Mouse (Mus musculus): ENCODE measurements around the gene Zswim4. TPM values are rescaled to one million over a fixed set of nuclear protein-coding genes. Genes with fewer than 3 reads are reported as not detected.

The Zswim4 gene
- polyA plus RNA-seq, 1 experiment from 2014 or later = 8.0 TPM

DNA sequence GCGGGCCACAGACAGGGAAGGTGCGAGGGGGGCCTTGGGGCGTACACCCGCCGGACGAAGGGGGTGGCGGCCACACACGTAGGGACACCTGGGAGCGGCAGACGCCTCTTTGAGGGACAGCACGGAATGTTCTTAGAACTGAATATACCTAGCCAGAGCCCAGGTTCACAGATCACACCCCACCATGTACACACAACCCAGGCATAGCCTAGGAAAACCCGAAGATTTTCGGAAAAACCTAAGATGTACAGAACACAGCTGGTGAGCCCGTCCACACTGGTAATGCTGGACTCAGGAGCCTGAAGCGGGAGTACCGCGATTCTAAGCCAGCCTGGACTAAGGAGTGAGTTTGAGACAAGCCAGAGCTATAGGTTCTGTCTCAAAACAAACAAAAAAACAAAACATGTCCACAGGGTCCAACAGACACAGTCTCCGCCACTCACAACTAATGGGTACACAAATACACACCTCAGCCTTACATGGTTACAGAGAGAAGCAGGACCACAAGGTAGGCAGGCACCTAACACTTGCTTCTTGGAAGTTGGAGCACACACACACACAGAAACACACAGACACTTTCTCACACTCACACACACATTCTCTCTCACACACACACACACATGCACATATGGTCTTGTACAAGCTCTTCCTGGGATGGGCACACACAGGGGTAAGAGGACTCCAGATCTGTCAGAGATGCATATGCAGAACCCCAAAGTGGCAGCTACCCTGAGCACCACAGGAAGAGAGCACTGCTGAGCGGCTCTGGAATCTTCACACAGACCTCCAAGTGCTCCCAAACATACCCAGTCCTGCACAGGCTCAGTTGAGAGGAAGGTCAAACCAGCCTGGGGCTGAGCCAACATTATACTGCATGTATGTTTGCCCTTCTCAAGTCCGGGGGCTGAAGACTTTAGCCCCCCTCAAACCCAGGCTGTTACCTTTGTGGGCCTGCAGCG, 52.5 kb downstream of the Zswim4 start:
- Histone ChIP-seq H3K4me2 (replicated peaks; ENCODE audit: low read depth) (peak overlapping the region; percentile 95), H3K27me3 (ENCODE audit: control insufficient read depth, insufficient read depth, low read length) (no peaks in the 10 kb centered on the region), H3K27ac (replicated peaks) (peak overlapping the region; percentile 67), H3K4me1 (replicated peaks; ENCODE audit: control insufficient read depth, insufficient read depth) (peaks cover 7% of the 10 kb centered on the region), H3K36me3 (ENCODE audit: control insufficient read depth, insufficient read depth, low read length) (no peaks in the 10 kb centered on the region), H3K4me3 (ENCODE audit: low read depth, low read length) (peak overlapping the region; percentile 72), H3K9ac (ENCODE audit: low read length) (peak overlapping the region; percentile 87), H3K9me3 (ENCODE audit: control insufficient read depth, low read length) (no peaks in the 10 kb centered on the region)
- DNase-seq (ENCODE audit: low spot score) (no peak), ATAC-seq (ENCODE audit: low FRiP score, low TSS enrichment) (no peak)
- no peak for TF ChIP-seq EP300 (optimal IDR thresholded peaks at IDR 0.05)
- TF ChIP-seq CTCF (IDR thresholded peaks at IDR 0.05; ENCODE audit: low read depth) = no peak
- 13% methylated on average over 21 of the region's 21 CpGs for WGBS

DNA sequence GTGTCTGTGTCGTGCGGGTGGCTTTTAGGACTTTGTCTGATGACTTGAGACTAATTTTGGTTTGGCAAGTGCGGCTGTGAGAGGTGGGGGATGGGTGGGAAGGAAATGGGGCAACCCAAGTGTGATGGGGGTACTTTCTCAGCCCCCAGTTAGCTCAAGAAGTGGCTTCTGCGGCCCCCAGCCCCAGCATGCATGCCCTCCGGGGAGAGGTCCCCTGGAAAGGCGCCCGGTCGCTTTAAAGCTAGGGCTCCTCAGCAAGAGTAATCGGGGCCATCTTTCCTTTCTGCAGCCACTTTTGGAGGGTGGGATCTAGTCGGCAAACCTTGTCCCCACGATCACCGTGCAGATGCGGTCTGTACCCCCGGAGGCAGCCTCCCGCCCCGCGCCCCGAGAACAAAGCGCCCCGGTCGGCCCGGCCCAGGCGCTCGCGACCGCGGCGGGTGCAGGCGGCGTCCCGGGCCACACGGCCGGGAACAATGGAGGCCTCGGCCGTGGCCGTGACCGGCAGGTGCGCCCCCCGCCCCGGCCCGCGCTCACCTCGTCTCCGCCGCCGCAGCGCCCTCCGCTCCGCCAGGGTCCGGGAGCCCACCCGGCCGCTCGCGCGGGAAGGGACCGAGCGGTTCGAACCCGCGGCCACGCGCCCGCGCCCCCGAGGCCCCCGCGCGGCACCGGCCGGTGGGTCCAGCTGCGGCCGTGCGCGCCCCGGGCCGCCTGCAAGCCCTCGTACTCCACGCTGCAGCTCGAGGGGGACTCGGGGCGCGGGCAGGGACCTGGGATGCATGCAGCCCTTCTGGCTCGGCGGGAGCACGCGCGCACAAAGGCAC, 53.4 kb downstream of the Zswim4 start:
- ATAC-seq (ENCODE audit: low FRiP score, low TSS enrichment) = peak; percentile 19; the same call in 1 of the 2 replicates
- Histone ChIP-seq H3K27me3 (ENCODE audit: control insufficient read depth, insufficient read depth, low read length) (no peaks in the 10 kb centered on the region), H3K4me3 (ENCODE audit: low read depth, low read length) (peak overlapping the region; percentile 72), H3K27ac (replicated peaks) (peak overlapping the region; percentile 67), H3K4me1 (replicated peaks; ENCODE audit: control insufficient read depth, insufficient read depth) (peaks cover 7% of the 10 kb centered on the region), H3K4me2 (replicated peaks; ENCODE audit: low read depth) (peak overlapping the region; percentile 95), H3K36me3 (ENCODE audit: control insufficient read depth, insufficient read depth, low read length) (no peaks in the 10 kb centered on the region), H3K9me3 (ENCODE audit: control insufficient read depth, low read length) (no peaks in the 10 kb centered on the region), H3K9ac (ENCODE audit: low read length) (peak overlapping the region; percentile 87)
- WGBS = 1% methylated on average over 39 of the region's 87 CpGs
- peak; percentile 53 for DNase-seq (ENCODE audit: low spot score)
- no peak for TF ChIP-seq CTCF (IDR thresholded peaks at IDR 0.05; ENCODE audit: low read depth)
- no peak for TF ChIP-seq EP300 (optimal IDR thresholded peaks at IDR 0.05)

- Histone ChIP-seq H3K4me2 (replicated peaks; ENCODE audit: low read depth) (peak overlapping the region; percentile 95), H3K4me1 (replicated peaks; ENCODE audit: control insufficient read depth, insufficient read depth) (peaks cover 7% of the 10 kb centered on the region), H3K27ac (replicated peaks) (no peak overlapping the region), H3K36me3 (ENCODE audit: control insufficient read depth, insufficient read depth, low read length) (no peaks in the 10 kb centered on the region), H3K9ac (ENCODE audit: low read length) (peak overlapping the region; percentile 87), H3K27me3 (ENCODE audit: control insufficient read depth, insufficient read depth, low read length) (no peaks in the 10 kb centered on the region), H3K9me3 (ENCODE audit: control insufficient read depth, low read length) (no peaks in the 10 kb centered on the region), H3K4me3 (ENCODE audit: low read depth, low read length) (peak overlapping the region; percentile 72)
- WGBS = 30% methylated on average over 4 of the region's 4 CpGs
- TF ChIP-seq EP300 (optimal IDR thresholded peaks at IDR 0.05) (no peak), CTCF (IDR thresholded peaks at IDR 0.05; ENCODE audit: low read depth) (no peak)
- ATAC-seq (ENCODE audit: low FRiP score, low TSS enrichment) (no peak), DNase-seq (ENCODE audit: low spot score) (no peak)
These were observed 54.0 kb downstream of the Zswim4 start for GRCm38 (mm10) chr8:84182833-84183232.

DNA sequence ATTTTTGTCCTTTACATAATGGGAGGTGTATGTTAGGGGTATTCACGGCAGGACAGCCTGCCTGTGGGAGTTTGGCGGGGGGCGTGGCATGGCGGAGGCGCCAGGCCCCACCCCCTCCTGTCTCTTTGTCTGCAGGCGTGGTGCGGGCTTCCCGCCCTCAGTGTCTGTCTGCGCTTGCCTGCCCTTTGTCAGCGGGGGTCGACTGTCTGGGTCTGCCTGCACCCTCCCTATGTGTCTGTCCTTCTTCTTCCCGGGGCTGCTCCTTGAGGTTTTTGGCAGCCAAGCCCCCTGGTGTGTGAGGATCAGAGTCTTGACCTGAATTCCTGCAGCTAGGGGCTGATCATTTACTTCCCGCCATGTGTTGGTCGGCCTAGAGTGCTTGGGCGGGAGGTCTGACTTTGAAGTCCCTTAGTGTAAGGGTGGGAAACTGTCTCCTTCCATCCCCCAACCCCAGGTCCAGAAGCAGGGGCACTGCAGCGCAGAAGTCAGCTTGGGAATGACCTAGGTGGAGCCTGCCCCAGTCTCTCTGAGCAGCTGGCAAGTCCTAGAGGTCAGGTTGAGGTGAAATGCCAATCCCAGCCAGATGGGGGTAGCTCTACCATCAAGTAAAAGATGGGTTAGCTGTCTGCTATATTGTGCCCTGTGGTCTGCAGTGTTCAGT, 56.2 kb downstream of the Zswim4 start:
- 9% methylated on average over 16 of the region's 16 CpGs for WGBS
- Histone ChIP-seq H3K4me3 (ENCODE audit: low read depth, low read length) (no peak overlapping the region), H3K4me2 (replicated peaks; ENCODE audit: low read depth) (peak overlapping the region; percentile 33), H3K4me1 (replicated peaks; ENCODE audit: control insufficient read depth, insufficient read depth) (peaks cover 7% of the 10 kb centered on the region), H3K9ac (ENCODE audit: low read length) (no peak overlapping the region; the same call in 1 of the 2 replicates), H3K27me3 (ENCODE audit: control insufficient read depth, insufficient read depth, low read length) (no peaks in the 10 kb centered on the region), H3K27ac (replicated peaks) (no peak overlapping the region), H3K36me3 (ENCODE audit: control insufficient read depth, insufficient read depth, low read length) (no peaks in the 10 kb centered on the region), H3K9me3 (ENCODE audit: control insufficient read depth, low read length) (no peaks in the 10 kb centered on the region)
- no peak for DNase-seq (ENCODE audit: low spot score)
- TF ChIP-seq EP300 (optimal IDR thresholded peaks at IDR 0.05) (no peak), CTCF (IDR thresholded peaks at IDR 0.05; ENCODE audit: low read depth) (peak; percentile 28)
- ATAC-seq (ENCODE audit: low FRiP score, low TSS enrichment) = peak; percentile 19; the same call in 1 of the 2 replicates

GRCm38 (mm10) chr8:84179946-84180345, 56.9 kb downstream of the Zswim4 start:
- Histone ChIP-seq H3K27me3 (ENCODE audit: control insufficient read depth, insufficient read depth, low read length) (no peaks in the 10 kb centered on the region), H3K27ac (replicated peaks) (no peak overlapping the region), H3K4me1 (replicated peaks; ENCODE audit: control insufficient read depth, insufficient read depth) (peaks cover 7% of the 10 kb centered on the region), H3K4me3 (ENCODE audit: low read depth, low read length) (no peak overlapping the region), H3K9ac (ENCODE audit: low read length) (peak overlapping the region; percentile 5; the same call in 1 of the 2 replicates), H3K9me3 (ENCODE audit: control insufficient read depth, low read length) (no peaks in the 10 kb centered on the region), H3K36me3 (ENCODE audit: control insufficient read depth, insufficient read depth, low read length) (no peaks in the 10 kb centered on the region), H3K4me2 (replicated peaks; ENCODE audit: low read depth) (peak overlapping the region; percentile 33; the same call in 1 of the 2 replicates)
- no peak for ATAC-seq (ENCODE audit: low FRiP score, low TSS enrichment)
- TF ChIP-seq CTCF (IDR thresholded peaks at IDR 0.05; ENCODE audit: low read depth) (no peak), EP300 (optimal IDR thresholded peaks at IDR 0.05) (no peak)
- 34% methylated on average over 4 of the region's 4 CpGs for WGBS
- DNase-seq (ENCODE audit: low spot score) = no peak
